In genomic region chr5:23431070-23431864, GRCm38 (mm10) we compare ENCODE assay signal across 8 mouse cellular contexts. TPM values are rescaled to one million over a fixed set of nuclear protein-coding genes. Genes with fewer than 3 reads are reported as not detected.
DNase-seq lines count a peak whose midpoint lies in the region; ATAC-seq lines count a peak whose summit lies in the region.

No protein-coding gene starts in this region.

- peak overlapping the region; percentile 23 for H3K9ac ChIP-seq in neural tube, embryonic 11.5 days (ENCODE audit: low read length)
- peak overlapping the region; percentile 69 for H3K9ac ChIP-seq in liver, embryonic 13.5 days

- WGBS in neural tube, embryonic 11.5 days: 45% methylated on average over 10 of the region's 10 CpGs
- WGBS in liver, embryonic 13.5 days (ENCODE audit: insufficient replicate concordance): 8% methylated on average over 10 of the region's 10 CpGs

- H3K36me3 ChIP-seq in neural tube, embryonic 11.5 days (ENCODE audit: control insufficient read depth, insufficient read depth, low read length): no peaks in the 10 kb centered on the region
- peaks cover 10% of the 10 kb centered on the region for H3K36me3 ChIP-seq in liver, embryonic 13.5 days

- no peak for ATAC-seq in neural tube, embryonic 11.5 days (ENCODE audit: insufficient read depth, low FRiP score, low TSS enrichment)
- ATAC-seq in liver, embryonic 13.5 days (ENCODE audit: low read depth): no peak

- peak; percentile 9 for DNase-seq in adrenal gland, postnatal 14 days
- DNase-seq in adrenal gland, adult 18-20 months (ENCODE audit: low spot score in 2 of 2): no peak
- peak; percentile 23 for DNase-seq in neural tube, embryonic 11.5 days (ENCODE audit: low spot score)
- no peak for DNase-seq in neural tube, embryonic 10.5 days (ENCODE audit: extremely low spot score, low spot score)
- no peak for DNase-seq in liver, embryonic 13.5 days
- no peak for DNase-seq in B cell, adult 2 months
- DNase-seq in left cerebral cortex, postnatal 25 days (ENCODE audit: low spot score in 2 of 2): no peak
- no peak for DNase-seq in adrenal gland, postnatal 4 days (ENCODE audit: low spot score in 2 of 2)

- peak overlapping the region; percentile 73 for H3K4me3 ChIP-seq in neural tube, embryonic 11.5 days (ENCODE audit: low read depth, low read length)
- H3K4me3 ChIP-seq in liver, embryonic 13.5 days (replicated peaks): peak overlapping the region; percentile 97

- peaks cover 10% of the 10 kb centered on the region for H3K4me1 ChIP-seq in neural tube, embryonic 11.5 days (ENCODE audit: control insufficient read depth, insufficient read depth, low read length)
- peaks cover 48% of the 10 kb centered on the region for H3K4me1 ChIP-seq in liver, embryonic 13.5 days (replicated peaks)

- H3K4me2 ChIP-seq in neural tube, embryonic 11.5 days (ENCODE audit: low read depth): peak overlapping the region; percentile 84
- peak overlapping the region; percentile 90 for H3K4me2 ChIP-seq in liver, embryonic 13.5 days

- H3K9me3 ChIP-seq in neural tube, embryonic 11.5 days (ENCODE audit: control insufficient read depth, low read length): no peaks in the 10 kb centered on the region
- no peaks in the 10 kb centered on the region for H3K9me3 ChIP-seq in liver, embryonic 13.5 days (replicated peaks)

- intact Hi-C loops in left cerebral cortex, postnatal 25 days (cut with DNase I): no loop called here

- H3K27ac ChIP-seq in neural tube, embryonic 11.5 days (ENCODE audit: low read depth, low read length): no peak overlapping the region
- H3K27ac ChIP-seq in liver, embryonic 13.5 days: peak overlapping the region; percentile 49

- no peaks in the 10 kb centered on the region for H3K27me3 ChIP-seq in neural tube, embryonic 11.5 days (ENCODE audit: control insufficient read depth, insufficient read depth, low read length)
- no peaks in the 10 kb centered on the region for H3K27me3 ChIP-seq in liver, embryonic 13.5 days

RNA-seq across cellular contexts. Expression of gene Kmt2e, which starts 3.0 kb away (rescaled TPM):
- 64.2 and 77.2 TPM in 2 replicates for total RNA-seq in adrenal gland, postnatal 14 days (2021)
- total RNA-seq in adrenal gland, adult 18-20 months (2021): 10 to 100 TPM; 58.3 to 69.8 TPM
- polyA plus RNA-seq in neural tube, embryonic 11.5 days (2014; fragmentation: Nextera tagmentation; extraction: Ambion mirVana): 102 and 105 TPM in 2 replicates
- 37.1 and 37.9 TPM in 2 replicates for polyA plus RNA-seq in liver, embryonic 13.5 days (2015; fragmentation: Nextera tagmentation; extraction: Ambion mirVana)
- 10 to 100 TPM; 87.4 to 98.5 TPM for total RNA-seq in left cerebral cortex, postnatal 25 days (2021)
- 10 to 100 TPM; 90.0 to 93.1 TPM for total RNA-seq in adrenal gland, postnatal 4 days (2021)

Comparison
In these comparisons a context has a peak if more than half of its experiments do, and no peak if none do; other contexts are left out.
1. DNase-seq: peak in adrenal gland, postnatal 14 days (single experiment) and neural tube, embryonic 11.5 days (single experiment); none in adrenal gland, adult 18-20 months (0 of 2), neural tube, embryonic 10.5 days (single experiment), liver, embryonic 13.5 days (single experiment), B cell, adult 2 months (0 of 2), left cerebral cortex, postnatal 25 days (0 of 2) and adrenal gland, postnatal 4 days (0 of 2).